Mouse (Mus musculus): ENCODE results near the gene Zfp385c. TPM values are rescaled to one million over a fixed set of nuclear protein-coding genes. Genes with fewer than 3 reads are reported as not detected.
"Not testable (repeated sequence)": the region's sequence is repeated elsewhere in the genome, so short reads cannot be mapped to it uniquely, and the experiment has no call there.

Gene Zfp385c
- total RNA-seq, 4 experiments from 2014 or later, result 0.16 to 0.41 (median 0.18) TPM; not detected in 1

GRCm38 (mm10) chr11:100690389-100690788, 1.9 kb downstream of the Zfp385c start:
- DNase-seq (ENCODE audit: low spot score in 2 of 2), result peak in 1 of 2 experiments; percentile 6

- DNase-seq (ENCODE audit: low spot score in 2 of 2), result no peak
These were observed 3.8 kb downstream of the Zfp385c start for GRCm38 (mm10) chr11:100688443-100688842.

- no peak for DNase-seq (ENCODE audit: low spot score in 2 of 2)
These were observed 5.0 kb downstream of the Zfp385c start for GRCm38 (mm10) chr11:100687265-100687664.

GRCm38 (mm10) chr11:100685371-100685770, 6.9 kb downstream of the Zfp385c start:
- no peak for DNase-seq (ENCODE audit: low spot score in 2 of 2)

GRCm38 (mm10) chr11:100684084-100684483, 8.2 kb downstream of the Zfp385c start:
- no peak for DNase-seq (ENCODE audit: low spot score in 2 of 2)

- DNase-seq (ENCODE audit: low spot score in 2 of 2), result no peak
These were observed 9.7 kb downstream of the Zfp385c start for GRCm38 (mm10) chr11:100682526-100682925.

GRCm38 (mm10) chr11:100681826-100682225, 10.4 kb downstream of the Zfp385c start:
- no peak for DNase-seq (ENCODE audit: low spot score in 2 of 2)

GRCm38 (mm10) chr11:100677810-100678209, 14.4 kb downstream of the Zfp385c start:
- DNase-seq (ENCODE audit: low spot score in 2 of 2), result peak in 1 of 2 experiments; percentile 14

- no peak for DNase-seq (ENCODE audit: low spot score in 2 of 2)
These were observed 19.1 kb downstream of the Zfp385c start for GRCm38 (mm10) chr11:100673169-100673568.

GRCm38 (mm10) chr11:100671956-100672355, 20.3 kb downstream of the Zfp385c start:
- no peak for DNase-seq (ENCODE audit: low spot score in 2 of 2)

- DNase-seq (ENCODE audit: low spot score in 2 of 2), result no peak
These were observed 21.2 kb downstream of the Zfp385c start for GRCm38 (mm10) chr11:100671049-100671448.

GRCm38 (mm10) chr11:100659806-100660205, 32.4 kb downstream of the Zfp385c start:
- no peak for DNase-seq (ENCODE audit: low spot score in 2 of 2)

- no peak for DNase-seq (ENCODE audit: low spot score in 2 of 2)
These were observed 35.8 kb downstream of the Zfp385c start for GRCm38 (mm10) chr11:100656458-100656857.

- DNase-seq (ENCODE audit: low spot score in 2 of 2), result not testable (repeated sequence)
These were observed 36.7 kb downstream of the Zfp385c start for GRCm38 (mm10) chr11:100655589-100655988.

GRCm38 (mm10) chr11:100651748-100652147, 40.5 kb downstream of the Zfp385c start:
- DNase-seq (ENCODE audit: low spot score in 2 of 2), result no peak

- DNase-seq (ENCODE audit: low spot score in 2 of 2), result no peak
These were observed 41.0 kb downstream of the Zfp385c start for GRCm38 (mm10) chr11:100651205-100651604.

- no peak for DNase-seq (ENCODE audit: low spot score in 2 of 2)
These were observed 43.9 kb downstream of the Zfp385c start for GRCm38 (mm10) chr11:100648405-100648804.

- DNase-seq (ENCODE audit: low spot score in 2 of 2), result no peak
These were observed 46.0 kb downstream of the Zfp385c start for GRCm38 (mm10) chr11:100646265-100646664.

- DNase-seq (ENCODE audit: low spot score in 2 of 2), result no peak
These were observed 48.4 kb downstream of the Zfp385c start for GRCm38 (mm10) chr11:100643612-100644575.

- peak in 1 of 2 experiments; percentile 44 for DNase-seq (ENCODE audit: low spot score in 2 of 2)
These were observed 51.9 kb downstream of the Zfp385c start for GRCm38 (mm10) chr11:100640159-100640906.

- no peak for DNase-seq (ENCODE audit: low spot score in 2 of 2)
These were observed 57.7 kb downstream of the Zfp385c start for GRCm38 (mm10) chr11:100634530-100634929.

GRCm38 (mm10) chr11:100628862-100629352, 63.3 kb downstream of the Zfp385c start:
- DNase-seq (ENCODE audit: low spot score in 2 of 2), result no peak
